Mouse (Mus musculus): Measurements from ENCODE around the gene Eomes. TPM values are rescaled to one million over a fixed set of nuclear protein-coding genes. Genes with fewer than 3 reads are reported as not detected.

Gene Eomes
- polyA plus RNA-seq (2015; fragmentation: Nextera tagmentation; extraction: Ambion mirVana) = 0.09 and 0.11 TPM in 2 replicates

DNA sequence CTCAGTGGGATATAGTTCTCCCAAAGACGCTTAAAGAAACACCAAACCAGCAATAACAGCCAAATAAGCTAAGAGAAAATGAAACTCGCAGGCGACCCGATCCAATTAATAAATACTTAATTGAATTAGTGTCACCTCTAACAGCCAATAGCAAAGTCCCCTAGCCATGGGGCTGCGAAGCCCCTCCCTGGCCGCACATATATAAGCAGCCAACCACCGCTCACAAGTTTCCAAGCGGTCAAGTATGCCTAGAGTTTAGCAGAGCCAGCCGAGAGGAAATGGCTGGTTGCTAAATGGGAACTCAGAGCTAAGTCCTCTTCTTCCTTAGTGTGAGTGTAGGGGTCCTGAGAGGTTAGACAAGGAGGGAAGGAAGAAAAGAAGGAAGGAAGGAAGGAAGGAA, at the start of gene Eomes:
Gene Eomes (plus strand): TSS at position 252 of the 400 bp plus-strand sequence.
- H3K9ac ChIP-seq (ENCODE audit: low read length) = peak within 1 kb of the TSS; percentile 4; the same call in 1 of the 2 replicates

DNA sequence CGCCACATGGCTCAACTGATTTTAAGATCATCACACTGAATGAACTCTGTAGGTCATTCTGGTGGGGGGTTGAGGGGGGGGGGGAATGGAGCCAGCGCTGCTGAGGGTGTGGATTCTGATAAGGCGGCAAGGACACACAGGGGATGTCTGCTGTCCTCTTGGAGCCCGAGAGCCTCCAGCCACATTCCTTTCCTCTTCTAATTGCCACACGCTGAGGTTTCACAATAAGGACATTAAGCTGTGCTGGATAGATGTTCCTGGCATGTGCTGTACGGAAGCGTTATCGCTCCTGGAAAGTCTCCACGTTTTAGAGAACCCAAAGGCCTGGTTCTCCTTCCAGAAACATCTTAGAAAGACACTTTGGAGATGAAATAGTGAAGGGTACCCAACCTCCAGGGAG, 33.2 kb upstream of the Eomes start:
- Histone ChIP-seq H3K27ac (ENCODE audit: low read length) (no peak overlapping the region), H3K36me3 (ENCODE audit: control insufficient read depth, insufficient read depth) (no peaks in the 10 kb centered on the region), H3K4me1 (ENCODE audit: control insufficient read depth, insufficient read depth, low read length) (peaks cover 6% of the 10 kb centered on the region), H3K27me3 (ENCODE audit: control insufficient read depth, insufficient read depth, low read length) (no peaks in the 10 kb centered on the region), H3K9ac (ENCODE audit: low read length) (no peak overlapping the region), H3K4me3 (ENCODE audit: low read length) (no peak overlapping the region), H3K4me2 (ENCODE audit: low read depth, low read length) (peak overlapping the region; percentile 23; the same call in 1 of the 2 replicates), H3K9me3 (replicated peaks; ENCODE audit: control insufficient read depth, low read length) (no peaks in the 10 kb centered on the region)
- ATAC-seq (replicated peaks; ENCODE audit: extremely low read depth, insufficient read depth, low FRiP score) = no peak
- 16% methylated on average over 9 of the region's 9 CpGs for WGBS

More for the DNA sequence above, at the start of gene Eomes:
- no peaks in the 10 kb centered on the region for H3K9me3 ChIP-seq (replicated peaks; ENCODE audit: control insufficient read depth, low read length)
- H3K4me2 ChIP-seq (ENCODE audit: low read depth, low read length) = peak within 1 kb of the TSS; percentile 72
- H3K4me3 ChIP-seq (ENCODE audit: low read length) = peak within 1 kb of the TSS; percentile 54
- no peak for ATAC-seq (replicated peaks; ENCODE audit: extremely low read depth, insufficient read depth, low FRiP score)
- under 1% methylated on average over 9 of the region's 9 CpGs for WGBS
- peaks cover 13% of the 10 kb centered on the region for H3K4me1 ChIP-seq (ENCODE audit: control insufficient read depth, insufficient read depth, low read length)
- H3K36me3 ChIP-seq (ENCODE audit: control insufficient read depth, insufficient read depth) = no peaks in the 10 kb centered on the region
- no peak within 1 kb of the TSS for H3K27ac ChIP-seq (ENCODE audit: low read length)
- H3K27me3 ChIP-seq (ENCODE audit: control insufficient read depth, insufficient read depth, low read length) = peaks cover 65% of the 10 kb centered on the region

GRCm38 (mm10) chr9:118449336-118449735, 28.7 kb upstream of the Eomes start:
- no peaks in the 10 kb centered on the region for H3K9me3 ChIP-seq (replicated peaks; ENCODE audit: control insufficient read depth, low read length)
- peaks cover 5% of the 10 kb centered on the region for H3K27me3 ChIP-seq (ENCODE audit: control insufficient read depth, insufficient read depth, low read length)
- H3K4me3 ChIP-seq (ENCODE audit: low read length) = no peak overlapping the region
- peaks cover 6% of the 10 kb centered on the region for H3K4me1 ChIP-seq (ENCODE audit: control insufficient read depth, insufficient read depth, low read length)
- no peak for ATAC-seq (replicated peaks; ENCODE audit: extremely low read depth, insufficient read depth, low FRiP score)
- H3K27ac ChIP-seq (ENCODE audit: low read length) = no peak overlapping the region
- no peak overlapping the region for H3K9ac ChIP-seq (ENCODE audit: low read length)
- 70% methylated on average over 8 of the region's 8 CpGs for WGBS
- H3K4me2 ChIP-seq (ENCODE audit: low read depth, low read length) = no peak overlapping the region
- H3K36me3 ChIP-seq (ENCODE audit: control insufficient read depth, insufficient read depth) = no peaks in the 10 kb centered on the region

DNA sequence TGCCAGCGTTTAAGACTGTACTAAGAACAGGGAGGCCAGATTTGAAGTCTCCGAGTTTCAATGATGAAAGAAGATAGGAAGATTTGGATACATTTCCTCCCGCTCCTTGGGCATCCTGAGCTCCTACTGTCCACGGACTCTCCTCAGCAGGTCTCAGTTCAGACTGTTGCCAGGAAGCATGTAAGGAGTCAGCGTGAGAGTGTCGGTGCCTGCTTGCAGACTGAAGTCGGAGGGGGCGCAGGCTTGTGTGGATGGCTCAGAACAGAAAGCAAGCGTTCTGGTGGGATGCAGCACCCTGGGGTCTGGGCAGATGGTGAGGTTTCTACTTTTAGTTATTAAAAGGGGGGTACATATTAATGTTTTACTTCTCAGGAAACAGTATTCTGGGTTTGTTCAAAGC, 24.6 kb upstream of the Eomes start:
- no peaks in the 10 kb centered on the region for H3K9me3 ChIP-seq (replicated peaks; ENCODE audit: control insufficient read depth, low read length)
- peaks cover 8% of the 10 kb centered on the region for H3K27me3 ChIP-seq (ENCODE audit: control insufficient read depth, insufficient read depth, low read length)
- peak overlapping the region; percentile 62 for H3K4me2 ChIP-seq (ENCODE audit: low read depth, low read length)
- peak overlapping the region; percentile 55 for H3K4me3 ChIP-seq (ENCODE audit: low read length)
- H3K4me1 ChIP-seq (ENCODE audit: control insufficient read depth, insufficient read depth, low read length) = no peaks in the 10 kb centered on the region
- no peak for ATAC-seq (replicated peaks; ENCODE audit: extremely low read depth, insufficient read depth, low FRiP score)
- H3K27ac ChIP-seq (ENCODE audit: low read length) = no peak overlapping the region
- H3K9ac ChIP-seq (ENCODE audit: low read length) = peak overlapping the region; percentile 58; the same call in 1 of the 2 replicates
- H3K36me3 ChIP-seq (ENCODE audit: control insufficient read depth, insufficient read depth) = no peaks in the 10 kb centered on the region
- WGBS = 29% methylated on average over 9 of the region's 9 CpGs

- H3K36me3 ChIP-seq (ENCODE audit: control insufficient read depth, insufficient read depth) = no peaks in the 10 kb centered on the region
- no peak overlapping the region for H3K27ac ChIP-seq (ENCODE audit: low read length)
- no peak overlapping the region for H3K4me3 ChIP-seq (ENCODE audit: low read length)
- no peak overlapping the region for H3K9ac ChIP-seq (ENCODE audit: low read length)
- peaks cover 8% of the 10 kb centered on the region for H3K27me3 ChIP-seq (ENCODE audit: control insufficient read depth, insufficient read depth, low read length)
- WGBS = 63% methylated on average over 9 of the region's 9 CpGs
- no peak overlapping the region for H3K4me2 ChIP-seq (ENCODE audit: low read depth, low read length)
- no peaks in the 10 kb centered on the region for H3K4me1 ChIP-seq (ENCODE audit: control insufficient read depth, insufficient read depth, low read length)
- no peak for ATAC-seq (replicated peaks; ENCODE audit: extremely low read depth, insufficient read depth, low FRiP score)
- H3K9me3 ChIP-seq (replicated peaks; ENCODE audit: control insufficient read depth, low read length) = no peaks in the 10 kb centered on the region
Measured at GRCm38 (mm10) chr9:118455188-118455845, 22.7 kb upstream of the Eomes start.

GRCm38 (mm10) chr9:118456405-118456804, 21.6 kb upstream of the Eomes start:
- Histone ChIP-seq H3K9ac (ENCODE audit: low read length) (no peak overlapping the region), H3K9me3 (replicated peaks; ENCODE audit: control insufficient read depth, low read length) (no peaks in the 10 kb centered on the region)

DNA sequence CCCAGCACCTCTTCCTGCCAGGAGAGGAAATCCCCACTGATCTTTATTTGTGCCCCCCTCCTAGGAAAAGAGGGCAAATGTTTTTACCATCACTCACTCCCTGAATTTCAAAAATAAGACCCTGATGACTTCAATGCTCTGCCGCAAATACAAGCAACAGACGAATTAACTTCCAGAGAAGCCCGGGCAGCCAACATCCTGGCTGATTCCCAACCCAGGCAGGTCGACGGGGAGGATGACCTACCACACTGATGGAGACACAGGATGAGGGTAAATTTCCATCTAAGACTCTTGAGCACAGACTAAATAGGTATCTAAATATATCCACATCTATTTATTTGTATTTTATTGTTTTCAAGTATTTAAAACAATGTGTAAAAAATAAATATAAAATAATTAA, 20.0 kb upstream of the Eomes start:
- Histone ChIP-seq H3K27ac (ENCODE audit: low read length) (no peak overlapping the region), H3K36me3 (ENCODE audit: control insufficient read depth, insufficient read depth) (no peaks in the 10 kb centered on the region), H3K4me1 (ENCODE audit: control insufficient read depth, insufficient read depth, low read length) (no peaks in the 10 kb centered on the region), H3K4me3 (ENCODE audit: low read length) (no peak overlapping the region), H3K9ac (ENCODE audit: low read length) (no peak overlapping the region), H3K9me3 (replicated peaks; ENCODE audit: control insufficient read depth, low read length) (no peaks in the 10 kb centered on the region), H3K27me3 (ENCODE audit: control insufficient read depth, insufficient read depth, low read length) (peaks cover 3% of the 10 kb centered on the region), H3K4me2 (ENCODE audit: low read depth, low read length) (no peak overlapping the region)
- no peak for ATAC-seq (replicated peaks; ENCODE audit: extremely low read depth, insufficient read depth, low FRiP score)
- WGBS = 13% methylated on average over 5 of the region's 5 CpGs

More at GRCm38 (mm10) chr9:118456405-118456804, 21.6 kb upstream of the Eomes start:
- Histone ChIP-seq H3K4me2 (ENCODE audit: low read depth, low read length) (no peak overlapping the region), H3K27me3 (ENCODE audit: control insufficient read depth, insufficient read depth, low read length) (peaks cover 8% of the 10 kb centered on the region), H3K27ac (ENCODE audit: low read length) (no peak overlapping the region), H3K4me3 (ENCODE audit: low read length) (no peak overlapping the region), H3K36me3 (ENCODE audit: control insufficient read depth, insufficient read depth) (no peaks in the 10 kb centered on the region), H3K4me1 (ENCODE audit: control insufficient read depth, insufficient read depth, low read length) (no peaks in the 10 kb centered on the region)
- WGBS = 31% methylated on average over 6 of the region's 6 CpGs
- ATAC-seq (replicated peaks; ENCODE audit: extremely low read depth, insufficient read depth, low FRiP score) = no peak

- H3K36me3 ChIP-seq (ENCODE audit: control insufficient read depth, insufficient read depth) = no peaks in the 10 kb centered on the region
- no peak overlapping the region for H3K4me3 ChIP-seq (ENCODE audit: low read length)
- H3K27me3 ChIP-seq (ENCODE audit: control insufficient read depth, insufficient read depth, low read length) = peaks cover 16% of the 10 kb centered on the region
- no peak overlapping the region for H3K27ac ChIP-seq (ENCODE audit: low read length)
- no peaks in the 10 kb centered on the region for H3K4me1 ChIP-seq (ENCODE audit: control insufficient read depth, insufficient read depth, low read length)
- ATAC-seq (replicated peaks; ENCODE audit: extremely low read depth, insufficient read depth, low FRiP score) = no peak
- 54% methylated on average over 1 of the region's 1 CpGs for WGBS
- no peak overlapping the region for H3K9ac ChIP-seq (ENCODE audit: low read length)
- H3K9me3 ChIP-seq (replicated peaks; ENCODE audit: control insufficient read depth, low read length) = no peaks in the 10 kb centered on the region
- H3K4me2 ChIP-seq (ENCODE audit: low read depth, low read length) = no peak overlapping the region
Measured at GRCm38 (mm10) chr9:118464031-118464430, 14.0 kb upstream of the Eomes start.

DNA sequence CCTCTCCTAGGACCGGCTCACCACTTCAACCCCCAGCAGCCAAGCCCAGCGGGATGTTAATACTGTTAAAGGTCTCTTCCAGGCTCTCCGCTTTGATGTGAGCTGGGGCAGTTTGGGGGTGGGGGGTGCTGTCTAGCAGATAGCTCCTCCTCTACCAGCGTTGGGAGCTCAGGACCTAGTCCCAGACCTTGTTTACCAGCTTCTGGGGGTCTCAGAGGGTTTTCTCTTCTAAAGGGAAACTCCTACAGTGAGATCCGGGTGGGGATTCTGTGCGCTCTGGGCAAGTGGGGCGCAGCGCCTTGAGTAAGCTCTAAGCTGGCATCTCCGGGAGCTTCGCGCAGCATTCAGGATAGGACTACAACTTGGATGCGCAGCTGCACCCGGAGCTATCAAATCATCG, 9.7 kb upstream of the Eomes start:
- Histone ChIP-seq H3K4me2 (ENCODE audit: low read depth, low read length) (no peak overlapping the region), H3K36me3 (ENCODE audit: control insufficient read depth, insufficient read depth) (no peaks in the 10 kb centered on the region), H3K9me3 (replicated peaks; ENCODE audit: control insufficient read depth, low read length) (no peaks in the 10 kb centered on the region), H3K27me3 (ENCODE audit: control insufficient read depth, insufficient read depth, low read length) (peaks cover 48% of the 10 kb centered on the region), H3K4me3 (ENCODE audit: low read length) (peak overlapping the region; percentile 17; the same call in 1 of the 2 replicates), H3K27ac (ENCODE audit: low read length) (no peak overlapping the region), H3K4me1 (ENCODE audit: control insufficient read depth, insufficient read depth, low read length) (no peaks in the 10 kb centered on the region), H3K9ac (ENCODE audit: low read length) (no peak overlapping the region)
- WGBS = 7% methylated on average over 14 of the region's 14 CpGs
- ATAC-seq (replicated peaks; ENCODE audit: extremely low read depth, insufficient read depth, low FRiP score) = no peak

All from heart, embryonic 16.5 days (tissue).